Mouse (Mus musculus) layer of hippocampus, adult 18-20 months (tissue): ENCODE data around the gene Pax5. TPM values are rescaled to one million over a fixed set of nuclear protein-coding genes. Genes with fewer than 3 reads are reported as not detected.
A peak's percentile ranks its signal among the peaks of the same experiment; 100 is the strongest.

ENCODE experiments used
- DNase-seq, 2 experiments: peaks; one replicate each; pipeline ENCODE4 v3.0.0; 2022; ENCODE audit warnings: low spot score in 2 of 2
- total RNA-seq, 2 experiments: library from RNA; stranded (reverse); gene quantifications; 2 replicates each; pipeline ENCODE4 v1.2.3; 2021

The Pax5 gene
- total RNA-seq, 2 experiments from 2014 or later: 0.25 to 0.30 TPM

DNA sequence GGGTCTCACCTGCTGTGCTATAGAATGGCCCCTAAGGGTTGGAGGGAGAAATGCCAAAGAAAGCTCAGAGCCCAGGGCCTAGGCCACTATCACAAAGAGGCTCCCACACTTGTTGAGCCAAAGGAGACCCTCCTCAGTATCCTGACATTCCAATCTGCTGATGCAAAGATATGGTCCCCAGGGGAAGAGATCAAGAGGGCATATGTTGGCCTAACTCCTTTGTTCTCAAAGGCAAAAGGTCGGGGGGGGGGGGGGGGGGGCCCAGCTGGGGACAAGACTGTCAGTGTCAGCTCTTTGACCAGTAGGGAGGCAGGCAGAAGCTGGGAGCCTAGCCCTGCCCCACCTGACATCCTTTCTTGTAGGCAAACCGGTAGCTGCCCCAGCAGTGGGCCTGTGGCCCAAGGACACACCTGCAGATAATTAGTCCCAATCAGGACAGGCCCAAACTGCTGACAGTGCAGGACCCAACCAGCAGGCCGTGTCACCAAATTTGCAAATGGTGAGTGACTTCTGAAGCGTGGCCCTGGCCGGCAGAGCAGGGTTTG lies 108.0 kb downstream of the Pax5 start:
- no peak for DNase-seq

DNA sequence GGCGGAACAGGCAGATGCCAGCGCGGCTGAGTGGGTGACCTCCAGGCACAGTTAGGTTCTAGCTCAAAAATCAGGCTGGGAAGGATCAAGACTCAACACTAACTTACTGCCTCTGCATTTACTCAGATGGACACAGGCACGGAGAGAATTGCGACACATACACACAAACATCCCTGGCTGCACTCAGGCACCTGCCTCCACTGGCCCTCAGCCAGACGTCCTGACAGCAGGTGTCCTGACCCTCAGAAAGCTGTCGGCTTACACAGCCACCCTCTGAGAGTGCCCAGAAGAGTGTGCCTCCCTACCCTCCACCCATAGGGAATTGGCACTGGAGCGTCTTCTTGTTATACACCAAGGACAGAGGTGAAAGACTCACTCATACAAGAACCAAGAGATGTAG lies 108.9 kb downstream of the Pax5 start:
- DNase-seq: no peak

DNA sequence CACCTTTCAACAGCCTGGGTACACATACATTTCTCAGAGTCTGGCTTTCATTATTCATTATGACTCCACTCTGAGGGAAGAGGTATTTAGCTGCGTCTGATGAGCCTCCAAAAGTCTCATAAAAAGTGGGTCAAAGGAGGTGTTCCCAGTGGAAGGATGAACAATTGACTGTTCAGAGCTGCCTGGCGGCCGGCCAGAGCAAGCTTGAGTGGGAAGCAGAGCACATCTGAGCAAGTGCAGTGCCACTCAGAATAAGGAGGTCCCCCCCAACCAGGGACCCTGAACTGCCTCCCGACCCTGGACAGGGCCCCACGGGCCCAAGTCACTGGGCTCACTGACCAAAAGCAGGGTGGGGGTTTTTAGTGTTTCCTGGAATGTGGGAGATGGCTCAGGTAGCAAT lies 109.4 kb downstream of the Pax5 start:
- DNase-seq: peak; percentile 15 to 56

GRCm38 (mm10) chr4:44597965-44598364 lies 112.3 kb downstream of the Pax5 start:
- DNase-seq: no peak

- peak in 1 of 2 experiments; percentile 13 for DNase-seq
Observed at GRCm38 (mm10) chr4:44593091-44593490, 117.2 kb downstream of the Pax5 start.

DNA sequence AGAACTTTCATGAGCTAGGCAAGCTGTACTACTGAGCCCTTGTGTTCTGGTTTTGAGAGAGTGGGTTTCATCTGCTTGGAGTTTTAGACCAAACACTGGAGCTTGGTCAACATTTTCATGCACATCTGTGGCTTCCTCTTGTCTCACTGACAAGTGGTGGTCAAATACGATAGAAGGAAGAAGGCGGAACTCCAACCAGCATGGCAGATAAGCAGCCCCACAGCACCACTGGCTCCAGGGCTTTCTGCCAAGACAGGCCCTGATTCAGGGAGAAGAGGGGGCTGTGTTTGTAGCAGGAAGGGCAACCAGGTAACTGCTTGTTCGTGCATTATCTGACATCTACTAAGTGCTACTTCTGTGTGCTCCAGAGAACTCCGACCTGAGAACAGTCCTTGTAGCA lies 127.6 kb downstream of the Pax5 start:
- DNase-seq: no peak

GRCm38 (mm10) chr4:44578591-44578990 lies 131.7 kb downstream of the Pax5 start:
- no peak for DNase-seq

DNA sequence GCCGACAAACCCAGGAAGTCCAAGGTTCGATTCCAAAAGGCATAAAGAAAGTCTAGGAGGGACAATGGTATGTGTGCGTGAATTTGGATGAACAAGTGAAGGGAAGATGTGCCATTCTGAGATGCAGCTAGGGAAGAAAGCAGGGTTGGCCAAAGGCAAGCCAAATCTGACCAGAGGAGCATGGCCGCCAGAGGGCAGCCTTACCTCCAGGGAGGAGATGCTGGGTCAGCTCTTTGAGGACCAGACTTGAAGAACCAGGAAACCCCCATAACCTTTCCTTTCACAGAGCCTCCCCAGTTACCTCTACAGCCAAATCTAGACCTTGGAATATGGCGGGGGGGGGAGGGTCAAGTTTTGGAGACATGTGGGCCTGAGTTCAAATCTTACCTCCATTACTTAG lies 133.0 kb downstream of the Pax5 start:
- peak; percentile 6 to 44 for DNase-seq

DNA sequence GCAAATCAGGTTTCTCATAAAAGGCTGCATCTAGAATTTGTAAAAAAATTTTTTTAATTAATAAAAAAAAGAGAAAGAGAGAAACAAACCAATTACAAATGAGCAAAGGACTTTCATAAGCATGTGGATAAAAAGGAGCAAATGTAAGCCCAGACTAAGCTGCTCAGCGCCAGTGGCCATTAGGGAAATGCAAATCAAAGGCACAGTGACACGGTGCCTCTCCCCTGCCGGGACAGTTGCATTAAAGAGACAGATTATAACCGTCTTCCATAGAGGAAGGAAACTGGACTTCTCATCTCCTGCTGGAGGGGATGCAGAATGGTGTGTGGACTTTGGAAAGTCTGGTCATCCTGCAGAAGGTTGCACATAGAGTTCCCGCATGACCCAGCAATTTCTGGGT lies 133.5 kb downstream of the Pax5 start:
- no peak for DNase-seq

DNA sequence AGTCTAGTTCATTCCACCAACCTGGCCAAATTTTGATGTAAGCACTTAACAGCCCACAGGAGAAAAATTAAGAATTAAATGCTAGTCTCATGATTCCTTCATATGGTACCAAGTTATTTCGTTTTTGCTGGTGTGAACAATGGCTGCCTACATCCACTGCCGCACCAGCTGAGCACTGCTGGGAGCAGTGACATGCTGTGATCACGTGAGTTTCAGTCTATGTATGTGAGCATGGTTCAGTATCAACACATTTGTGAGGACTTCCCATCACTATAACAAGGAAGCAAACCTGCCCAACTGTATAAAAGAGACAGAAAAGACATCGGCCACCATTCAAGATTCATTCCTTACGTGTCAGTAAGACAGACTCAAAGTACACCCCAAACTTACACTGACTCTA lies 137.3 kb downstream of the Pax5 start:
- DNase-seq: no peak

DNA sequence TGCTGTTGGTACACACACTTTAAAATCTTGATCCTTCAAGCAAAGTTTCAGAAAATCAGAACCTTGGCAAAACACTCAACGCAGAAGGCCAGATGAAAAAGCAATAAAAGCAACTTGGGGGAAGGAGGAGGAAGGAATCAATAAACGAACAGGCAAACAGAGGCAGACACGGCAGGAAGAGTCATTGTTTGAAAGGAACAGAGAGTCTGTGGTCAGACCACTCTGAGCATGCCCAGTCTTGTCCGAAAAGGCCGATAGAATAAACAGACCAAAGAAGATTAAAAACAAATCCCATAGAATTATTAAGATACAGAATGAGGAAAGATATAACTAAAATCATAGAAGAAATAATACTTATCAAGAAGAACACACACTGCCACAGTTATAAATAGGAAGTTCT lies 137.9 kb downstream of the Pax5 start:
- DNase-seq: no peak

GRCm38 (mm10) chr4:44569138-44569537 lies 141.1 kb downstream of the Pax5 start:
- no peak for DNase-seq

DNA sequence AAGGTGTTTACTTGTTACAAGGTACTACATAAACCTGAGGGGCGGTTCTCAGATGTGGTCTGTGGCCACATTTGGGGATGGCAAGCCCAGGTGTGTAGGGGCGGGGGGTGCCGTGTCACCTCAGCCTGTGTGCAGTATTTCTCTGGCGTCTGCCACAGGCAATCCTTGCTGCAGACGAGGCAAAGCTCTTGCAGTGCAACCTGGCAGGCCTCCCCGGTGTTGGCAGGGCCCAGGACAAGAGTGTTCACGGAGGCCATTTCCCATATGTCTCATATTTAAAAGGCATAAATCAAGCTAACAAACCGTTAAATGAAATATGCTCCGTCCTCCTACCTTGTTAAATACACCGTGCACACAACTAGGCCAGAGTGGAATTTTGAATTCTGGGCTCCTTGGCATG lies 141.6 kb downstream of the Pax5 start:
- DNase-seq: no peak

GRCm38 (mm10) chr4:44566401-44566800 lies 143.9 kb downstream of the Pax5 start:
- no peak for DNase-seq

- no peak for DNase-seq
Observed at GRCm38 (mm10) chr4:44565126-44566082, 144.9 kb downstream of the Pax5 start.

GRCm38 (mm10) chr4:44564602-44565001 lies 145.7 kb downstream of the Pax5 start:
- DNase-seq: peak; percentile 55 to 83

DNA sequence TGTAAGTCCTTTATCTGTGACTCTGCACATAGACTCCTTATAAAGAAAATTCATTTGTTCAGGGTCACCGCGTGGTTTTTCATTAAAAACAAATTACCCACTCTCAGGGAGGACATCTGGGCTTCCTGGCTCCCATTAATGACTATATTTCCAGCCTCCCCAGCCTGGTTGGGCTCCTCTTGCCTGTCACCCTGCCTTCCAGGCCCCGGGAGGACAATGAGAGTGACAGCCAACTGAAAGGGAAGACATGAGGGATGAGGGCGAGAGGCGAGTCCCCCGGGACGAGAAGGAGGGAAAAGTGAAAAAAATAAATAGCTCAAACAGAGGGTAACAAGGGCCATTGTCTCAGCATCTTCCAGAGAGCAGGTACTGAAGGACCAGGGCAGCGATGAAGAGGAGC lies 149.3 kb downstream of the Pax5 start:
- DNase-seq: no peak

DNA sequence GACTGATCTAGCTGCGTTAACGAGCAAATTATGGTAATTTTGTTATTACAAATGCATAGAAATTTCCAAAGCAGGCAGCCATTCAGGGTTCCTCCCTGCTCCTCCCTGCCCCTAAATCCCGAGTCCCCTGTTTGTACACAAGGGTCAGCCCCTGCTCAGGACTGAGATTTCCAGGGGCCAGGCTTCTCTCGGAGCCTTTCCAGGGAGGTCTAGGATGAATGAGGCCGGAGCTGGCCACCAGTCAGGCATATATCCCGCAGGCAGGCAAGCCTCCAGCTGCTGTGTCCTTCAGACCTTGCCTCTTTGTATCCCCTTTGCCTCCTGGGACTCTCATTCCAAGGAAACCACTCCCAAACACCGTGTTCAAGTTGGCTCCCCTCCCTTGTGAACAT lies 151.7 kb downstream of the Pax5 start:
- DNase-seq: no peak

DNA sequence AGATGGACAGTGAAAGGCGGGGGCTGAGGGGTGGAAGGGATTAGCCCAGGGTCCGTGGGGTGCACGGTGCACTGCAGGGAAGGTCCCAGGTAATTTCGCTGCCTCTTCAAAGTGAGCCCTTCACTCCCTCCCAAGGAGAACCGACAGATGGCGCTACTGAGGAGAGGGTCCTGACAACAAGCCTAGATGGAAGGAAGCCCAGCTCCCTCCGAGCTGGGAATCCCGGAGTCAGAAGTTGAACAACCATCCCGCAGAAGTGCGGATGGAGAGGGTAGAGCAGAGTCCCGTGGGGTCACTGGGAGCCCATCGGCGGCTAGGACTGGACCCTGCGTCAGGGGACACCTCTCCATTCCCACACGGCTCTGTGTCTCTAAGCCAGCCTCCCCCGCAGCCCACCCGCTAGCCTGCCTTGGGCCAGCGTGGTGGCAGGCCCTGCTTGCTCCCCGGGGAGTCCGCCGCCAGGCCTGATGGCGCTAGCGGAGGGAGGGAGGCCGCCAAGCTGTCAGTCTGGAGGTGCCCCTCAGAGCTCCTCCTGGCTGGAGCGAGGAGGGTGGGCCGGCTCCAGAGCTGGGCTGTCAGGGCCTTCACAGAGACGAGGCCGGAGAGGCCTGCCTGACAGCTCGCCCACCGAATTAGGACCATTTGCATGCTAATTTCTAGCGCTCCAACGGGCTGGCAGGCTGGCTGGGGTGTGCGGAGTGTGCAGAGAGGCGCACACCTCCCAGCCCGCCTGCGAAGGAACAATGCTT lies 152.3 kb downstream of the Pax5 start:
- DNase-seq: peak; percentile 8 to 41

DNA sequence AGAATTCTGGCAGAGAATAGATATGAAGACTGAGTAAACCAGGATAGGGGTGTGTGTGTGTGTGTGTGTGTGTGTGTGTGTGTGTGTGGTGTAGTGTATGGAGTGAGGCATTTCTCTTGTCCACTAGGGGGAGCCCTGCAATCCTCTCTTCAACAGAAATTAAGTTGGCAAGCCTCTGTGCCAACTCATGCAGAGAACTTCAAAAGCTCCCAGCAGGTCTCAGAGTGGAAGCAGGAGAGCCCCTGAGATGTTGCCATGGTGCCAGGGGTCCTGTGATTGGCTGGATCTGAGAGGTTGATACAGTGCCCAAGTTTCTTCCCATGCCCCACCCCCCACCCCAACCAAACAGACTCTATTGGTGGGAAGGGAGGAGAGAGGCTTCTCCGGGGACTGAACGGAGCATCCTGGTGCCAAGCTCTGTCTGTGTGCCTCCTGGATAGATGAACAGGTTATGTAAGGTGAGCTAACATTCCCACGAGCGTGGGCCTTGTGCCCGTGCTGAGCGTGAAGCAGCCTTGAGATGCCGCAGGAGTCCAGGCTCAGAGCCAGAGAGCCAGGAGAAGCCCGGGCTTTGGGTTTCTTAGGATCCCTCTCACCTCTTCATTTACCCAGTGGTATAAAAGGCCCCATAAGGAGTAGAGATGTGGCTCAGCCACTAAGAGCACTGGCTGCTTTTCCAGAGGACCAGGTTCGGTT lies 153.6 kb downstream of the Pax5 start:
- DNase-seq: no peak

DNA sequence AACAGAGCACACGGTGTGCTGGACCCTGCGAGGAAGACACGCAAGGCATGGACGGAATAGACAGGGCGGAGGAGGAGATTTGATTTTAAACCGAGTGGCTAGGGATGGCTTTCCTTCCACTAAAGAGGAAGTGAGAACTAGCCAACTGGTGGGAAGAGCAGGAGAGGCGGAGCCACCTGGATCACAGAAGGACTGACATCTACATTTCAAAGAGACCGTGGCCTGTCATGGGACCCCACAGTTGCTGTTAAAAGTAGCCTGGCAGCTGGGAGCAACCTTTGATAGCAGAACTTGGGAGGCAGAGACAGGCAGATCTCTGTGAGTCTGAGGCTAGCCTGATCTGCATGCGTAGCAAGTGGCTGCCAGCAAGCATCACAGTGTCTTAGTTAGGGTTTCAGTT lies 154.7 kb downstream of the Pax5 start:
- no peak for DNase-seq
